Mouse (Mus musculus) liver, embryonic 16.5 days (tissue): ENCODE data around the gene Prkar1b. TPM values are rescaled to one million over a fixed set of nuclear protein-coding genes. Genes with fewer than 3 reads are reported as not detected.

Experiments used
- ATAC-seq: fragments of 200-750 bp; cut with Nextera tagmentation; 2 replicates; pipeline ENCODE4 v1.8.0; 2017; ENCODE audit warnings: low read depth, mild to moderate bottlenecking, moderate number of reproducible peaks, moderate library complexity
- H3K27ac ChIP-seq: fragments of 300-500 bp; sonication (generic); 2 replicates; pipeline ENCODE4 v1.5.1; 2014; ENCODE audit warnings: mild to moderate bottlenecking, low read length
- H3K27me3 ChIP-seq: fragments of 300-500 bp; sonication (generic); 2 replicates; pipeline ENCODE4 v1.6.1; 2014; ENCODE audit warnings: low read depth, low read length, mixed read lengths; ENCODE audit not compliant: control insufficient read depth, insufficient read depth
- H3K36me3 ChIP-seq: fragments of 300-500 bp; sonication (generic); 2 replicates; pipeline ENCODE4 v1.6.1; 2014; ENCODE audit warnings: mild to moderate bottlenecking; ENCODE audit not compliant: control insufficient read depth, insufficient read depth
- H3K4me1 ChIP-seq: fragments of 300-500 bp; sonication (generic); 2 replicates; pipeline ENCODE4 v1.6.1; 2014; ENCODE audit warnings: low read depth, low read length, mixed read lengths; ENCODE audit not compliant: control insufficient read depth
- H3K4me2 ChIP-seq: fragments of 300-500 bp; sonication (generic); 2 replicates; pipeline ENCODE4 v1.6.1; 2014; ENCODE audit warnings: low read depth, low read length, mixed read lengths
- H3K4me3 ChIP-seq: fragments of 300-500 bp; sonication (generic); 2 replicates; pipeline ENCODE4 v1.5.1; 2014; ENCODE audit warnings: low read depth, mild to moderate bottlenecking, low read length
- H3K9ac ChIP-seq: fragments of 300-500 bp; sonication (generic); 2 replicates; pipeline ENCODE4 v1.6.1; 2014; ENCODE audit warnings: low read depth, low read length
- H3K9me3 ChIP-seq: fragments of 300-500 bp; sonication (generic); replicated peaks from 2 replicates; pipeline ENCODE4 v1.6.1; 2016; ENCODE audit warnings: low read length; ENCODE audit not compliant: control insufficient read depth
- WGBS: fragments of 180-500 bp; shearing (Covaris S2); extraction: QIAGEN DNeasy Blood & Tissue Kit; methylation state at CpG from one replicate; pipeline ENCODE4 v1.1.7; 2014; ENCODE audit not compliant: insufficient replicate concordance; 5-methylcytosine and 5-hydroxymethylcytosine counted together
- polyA plus RNA-seq: library from polyadenylated mRNA; unstranded; fragments of >200 nt; fragmentation: Nextera tagmentation; extraction: Ambion mirVana; gene quantifications from 2 replicates; pipeline ENCODE4 v1.2.1, GENCODE M21; 2015

Gene Prkar1b
- polyA plus RNA-seq, 1 experiment from 2014 or later: 0.80 TPM

GRCm38 (mm10) chr5:139138261-139138925 lies 11.4 kb downstream of the Prkar1b start:
- H3K9me3 ChIP-seq: no peaks in the 10 kb centered on the region
- H3K9ac ChIP-seq: no peak overlapping the region
- 61% methylated on average over 12 of the region's 12 CpGs for WGBS
- ATAC-seq: no peak
- H3K4me3 ChIP-seq: no peak overlapping the region
- no peak overlapping the region for H3K27ac ChIP-seq
- no peak overlapping the region for H3K4me2 ChIP-seq
- H3K36me3 ChIP-seq: no peaks in the 10 kb centered on the region
- no peaks in the 10 kb centered on the region for H3K4me1 ChIP-seq
- no peaks in the 10 kb centered on the region for H3K27me3 ChIP-seq

DNA sequence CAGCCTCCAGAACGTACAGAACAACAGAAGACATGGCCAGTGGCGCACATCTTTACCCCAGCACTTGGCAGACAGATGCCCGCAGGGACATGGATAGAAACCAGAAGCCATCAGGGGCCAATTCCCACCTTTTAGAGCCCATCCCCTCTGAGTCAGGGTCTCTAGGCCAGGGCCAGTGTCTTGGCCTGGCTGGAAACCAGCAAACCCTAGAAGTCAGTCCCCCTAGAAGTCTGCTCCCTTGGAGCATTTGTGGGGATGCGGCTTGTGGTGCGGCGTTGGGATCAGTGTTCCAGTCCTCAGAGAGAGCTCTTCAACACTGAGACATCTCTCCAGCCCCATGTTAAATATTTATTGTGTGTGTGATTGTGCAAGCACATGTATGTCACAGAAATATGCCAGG lies 12.6 kb downstream of the Prkar1b start:
- Histone ChIP-seq H3K36me3 (no peaks in the 10 kb centered on the region), H3K27ac (no peak overlapping the region), H3K9me3 (no peaks in the 10 kb centered on the region), H3K4me2 (no peak overlapping the region), H3K4me3 (no peak overlapping the region), H3K27me3 (no peaks in the 10 kb centered on the region), H3K9ac (no peak overlapping the region), H3K4me1 (no peaks in the 10 kb centered on the region)
- WGBS: 80% methylated on average over 6 of the region's 6 CpGs
- no peak for ATAC-seq

DNA sequence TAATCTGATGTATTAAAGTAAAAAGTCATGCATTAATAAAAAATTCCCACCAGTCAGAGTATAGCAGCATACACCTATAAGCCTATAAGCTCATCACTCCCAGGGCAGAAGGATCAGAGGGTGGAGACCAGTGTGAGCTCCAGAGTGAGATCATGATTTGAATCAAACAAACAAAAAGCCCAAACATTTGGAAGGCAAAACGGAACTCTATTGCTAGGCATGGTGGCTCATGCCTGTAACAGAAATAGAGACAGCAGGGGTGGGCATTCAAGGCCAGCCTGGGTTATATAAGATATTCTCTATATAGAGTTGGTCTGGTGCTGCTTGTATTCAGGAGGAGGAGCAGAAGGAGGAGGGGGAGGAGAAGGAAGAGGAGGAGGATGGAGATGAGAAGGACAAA lies 13.5 kb downstream of the Prkar1b start:
- Histone ChIP-seq H3K4me3 (no peak overlapping the region), H3K27ac (no peak overlapping the region), H3K27me3 (no peaks in the 10 kb centered on the region), H3K4me1 (no peaks in the 10 kb centered on the region), H3K4me2 (no peak overlapping the region), H3K9ac (no peak overlapping the region), H3K36me3 (no peaks in the 10 kb centered on the region), H3K9me3 (no peaks in the 10 kb centered on the region)
- WGBS: 33% methylated on average over 1 of the region's 1 CpGs
- no peak for ATAC-seq

DNA sequence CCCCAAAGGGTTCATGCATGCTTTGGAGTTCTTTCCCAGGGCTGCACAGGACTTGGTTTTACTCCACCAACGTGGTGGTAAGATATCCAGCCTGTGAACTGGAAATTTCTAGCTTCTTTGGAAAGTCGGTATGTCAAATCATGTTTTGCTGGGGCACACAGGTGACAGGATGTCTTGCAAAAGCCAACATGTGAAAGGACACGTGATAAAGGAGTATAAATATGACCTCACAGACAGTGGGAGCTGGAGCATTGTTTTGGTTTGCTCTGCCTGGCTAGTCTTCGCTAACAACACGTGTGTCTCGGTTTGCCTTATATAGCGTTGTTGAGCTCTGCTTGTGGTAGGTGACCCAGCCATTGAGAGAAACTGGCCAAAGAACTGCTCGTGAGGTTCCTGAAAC lies 15.3 kb downstream of the Prkar1b start:
- ATAC-seq: no peak
- WGBS: 57% methylated on average over 8 of the region's 8 CpGs
- Histone ChIP-seq H3K9ac (no peak overlapping the region), H3K36me3 (no peaks in the 10 kb centered on the region), H3K27ac (no peak overlapping the region), H3K27me3 (peaks cover 11% of the 10 kb centered on the region), H3K4me3 (no peak overlapping the region), H3K9me3 (no peaks in the 10 kb centered on the region), H3K4me1 (no peaks in the 10 kb centered on the region), H3K4me2 (no peak overlapping the region)

- no peaks in the 10 kb centered on the region for H3K36me3 ChIP-seq
- H3K9ac ChIP-seq: no peak overlapping the region
- no peak for ATAC-seq
- H3K4me3 ChIP-seq: no peak overlapping the region
- H3K9me3 ChIP-seq: no peaks in the 10 kb centered on the region
- H3K4me1 ChIP-seq: no peaks in the 10 kb centered on the region
- WGBS: 54% methylated on average over 5 of the region's 5 CpGs
- no peak overlapping the region for H3K4me2 ChIP-seq
- H3K27me3 ChIP-seq: peaks cover 19% of the 10 kb centered on the region
- H3K27ac ChIP-seq: no peak overlapping the region
These were observed 19.4 kb downstream of the Prkar1b start for GRCm38 (mm10) chr5:139130351-139130750.

DNA sequence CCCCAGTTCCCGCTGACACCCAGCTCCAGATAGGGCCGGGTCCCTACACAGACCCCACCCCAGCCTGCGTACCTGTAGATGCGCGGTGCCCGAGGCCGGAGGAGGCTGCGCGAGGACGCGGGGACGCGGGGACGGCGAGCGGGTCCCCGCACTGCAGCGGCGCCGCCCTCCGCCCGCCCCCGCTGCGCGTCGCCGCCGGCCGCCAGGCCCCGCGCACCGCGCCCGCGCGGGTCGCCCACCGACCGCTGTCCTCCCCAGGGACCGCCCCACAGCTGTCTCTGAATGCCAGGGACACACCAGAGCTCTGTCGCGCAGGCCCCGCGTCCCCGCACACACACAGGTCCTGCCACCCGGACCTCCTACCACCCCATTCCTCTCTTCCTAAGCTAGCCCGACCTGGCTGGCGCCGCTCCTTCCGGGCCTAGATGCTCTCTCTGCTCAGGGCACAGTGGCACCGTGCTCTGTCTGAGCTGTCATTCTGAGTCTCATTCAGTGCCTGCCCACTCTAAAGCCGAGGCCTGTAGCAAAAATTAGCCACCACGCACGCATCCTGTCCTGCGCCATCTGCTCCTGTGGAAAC lies 20.1 kb downstream of the Prkar1b start:
- Histone ChIP-seq H3K4me3 (peak overlapping the region; percentile 40), H3K36me3 (no peaks in the 10 kb centered on the region), H3K27ac (no peak overlapping the region), H3K9me3 (no peaks in the 10 kb centered on the region), H3K9ac (0 out of 2 replicates have a peak overlapping the region, but pooled peaks have one; percentile 20), H3K27me3 (peaks cover 19% of the 10 kb centered on the region), H3K4me2 (peak overlapping the region; percentile 60), H3K4me1 (no peaks in the 10 kb centered on the region)
- WGBS: 6% methylated on average over 42 of the region's 55 CpGs
- ATAC-seq: no peak

- WGBS: 20% methylated on average over 12 of the region's 12 CpGs
These were observed 20.7 kb downstream of the Prkar1b start for GRCm38 (mm10) chr5:139129078-139129477.

DNA sequence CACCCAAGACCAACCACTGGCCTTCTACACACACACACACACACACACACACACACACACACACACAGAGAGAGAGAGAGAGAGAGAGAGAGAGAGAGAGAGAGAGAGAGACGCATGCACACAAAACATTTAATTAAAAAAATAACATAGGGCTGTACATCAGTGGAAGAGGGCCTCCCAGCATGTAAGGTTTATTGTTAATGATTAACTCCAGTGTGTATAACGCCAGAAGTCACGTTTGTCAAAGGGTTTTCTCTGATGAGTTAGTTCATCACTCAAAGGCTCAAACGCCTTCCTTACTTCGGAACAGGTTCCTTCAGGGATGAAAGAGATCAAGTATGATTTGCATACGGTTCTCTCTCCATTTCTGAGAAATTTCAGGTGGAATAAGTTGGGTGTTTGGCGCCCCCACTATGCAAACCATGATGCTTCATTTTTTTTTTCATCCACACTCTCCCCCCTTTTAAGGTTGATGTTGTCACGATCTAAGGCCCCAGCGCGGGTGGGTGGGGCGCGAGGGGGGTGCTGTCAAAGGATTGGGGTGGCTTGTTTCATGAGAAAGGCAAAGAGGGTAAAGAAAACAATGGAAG lies 21.2 kb downstream of the Prkar1b start:
- Histone ChIP-seq H3K27me3 (peaks cover 19% of the 10 kb centered on the region), H3K4me1 (no peaks in the 10 kb centered on the region), H3K4me2 (peak overlapping the region; percentile 60), H3K27ac (no peak overlapping the region), H3K36me3 (no peaks in the 10 kb centered on the region), H3K9me3 (no peaks in the 10 kb centered on the region), H3K9ac (no peak overlapping the region), H3K4me3 (no peak overlapping the region; the same call in 1 of the 2 replicates)
- ATAC-seq: no peak
- 42% methylated on average over 12 of the region's 12 CpGs for WGBS

More at GRCm38 (mm10) chr5:139129078-139129477, 20.7 kb downstream of the Prkar1b start:
- H3K4me1 ChIP-seq: no peaks in the 10 kb centered on the region
- H3K4me3 ChIP-seq: peak overlapping the region; percentile 40
- no peak for ATAC-seq
- peak overlapping the region; percentile 60 for H3K4me2 ChIP-seq
- H3K9ac ChIP-seq: no peak overlapping the region
- peaks cover 19% of the 10 kb centered on the region for H3K27me3 ChIP-seq
- no peaks in the 10 kb centered on the region for H3K36me3 ChIP-seq
- no peaks in the 10 kb centered on the region for H3K9me3 ChIP-seq
- no peak overlapping the region for H3K27ac ChIP-seq

GRCm38 (mm10) chr5:139125717-139126116 lies 24.1 kb downstream of the Prkar1b start:
- ATAC-seq: no peak
- Histone ChIP-seq H3K9ac (no peak overlapping the region), H3K27ac (no peak overlapping the region), H3K4me2 (no peak overlapping the region), H3K36me3 (no peaks in the 10 kb centered on the region), H3K4me1 (no peaks in the 10 kb centered on the region), H3K27me3 (peaks cover 19% of the 10 kb centered on the region), H3K4me3 (no peak overlapping the region), H3K9me3 (no peaks in the 10 kb centered on the region)
- 59% methylated on average over 3 of the region's 3 CpGs for WGBS
